Mouse (Mus musculus): ENCODE data around the gene Tmem217.

GRCm38 (mm10) chr17:29556456-29556855 is 4.3 kb upstream of the Tmem217 start:
- TF ChIP-seq POLR2A (IDR thresholded peaks at IDR 0.05; ENCODE audit: borderline replicate concordance, control insufficient read depth, low read depth, low read length) (no peak), CTCF (IDR thresholded peaks at IDR 0.05; ENCODE audit: control insufficient read depth, insufficient read depth, low read length) (no peak)

Data from bone marrow, adult 2 months (tissue).